Mouse (Mus musculus): ENCODE data around the gene Spata2l. TPM values are rescaled to one million over a fixed set of nuclear protein-coding genes. Genes with fewer than 3 reads are reported as not detected.
"Not testable (repeated sequence)": the region's sequence is repeated elsewhere in the genome, so short reads cannot be mapped to it uniquely, and the experiment has no call there.

The Spata2l gene
- polyA plus RNA-seq, 1 experiment from 2014 or later, result 2.8 TPM

DNA sequence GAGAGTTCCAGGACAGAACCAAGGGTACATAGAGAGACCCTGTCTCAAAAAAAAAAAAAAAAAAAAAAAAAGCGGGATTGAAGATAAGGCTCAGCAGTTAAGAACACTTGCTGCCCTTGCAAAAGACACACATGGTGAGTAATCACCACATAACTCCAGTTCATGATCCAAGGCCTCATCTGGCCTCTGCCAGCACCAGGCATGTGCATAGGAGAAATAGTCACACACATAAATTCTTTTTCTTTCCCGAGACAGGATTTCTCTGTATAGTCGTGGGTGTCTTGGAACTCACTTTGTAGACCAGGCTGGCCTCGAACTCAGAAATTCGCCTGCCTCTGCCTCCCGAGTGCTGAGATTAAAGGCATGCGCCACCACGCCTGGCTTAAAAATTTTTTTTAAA is 21.6 kb upstream of the Spata2l start:
- WGBS, result 92% methylated on average over 7 of the region's 8 CpGs
- not testable (repeated sequence) for H3K4me3 ChIP-seq; H3K9ac ChIP-seq; H3K27me3 ChIP-seq; H3K9me3 ChIP-seq (replicated peaks); ATAC-seq (ENCODE audit: low FRiP score); H3K4me2 ChIP-seq (replicated peaks); H3K27ac ChIP-seq
- H3K4me1 ChIP-seq, result peaks cover 32% of the 10 kb centered on the region
- H3K36me3 ChIP-seq, result peaks cover 54% of the 10 kb centered on the region

DNA sequence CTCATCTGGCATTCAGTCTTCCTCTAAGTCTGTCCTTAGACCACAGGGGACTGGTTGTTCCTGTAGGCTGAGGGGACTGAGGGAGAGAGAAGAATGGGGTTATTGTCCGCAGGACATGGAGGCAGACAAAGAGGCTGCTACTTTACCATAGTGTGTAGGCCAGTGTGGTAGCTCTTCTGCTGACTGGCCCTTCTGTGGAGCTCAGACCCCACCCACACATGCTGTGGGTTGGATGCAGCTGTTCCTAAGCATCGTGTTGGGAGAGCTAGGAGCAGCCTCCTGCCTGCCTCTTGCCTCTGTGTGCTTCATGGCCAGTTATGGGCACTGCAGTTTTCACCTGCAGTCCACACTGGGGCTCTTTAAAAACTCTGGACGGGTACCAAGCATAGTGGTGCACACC is 21.1 kb upstream of the Spata2l start:
- Histone ChIP-seq H3K27me3 (no peaks in the 10 kb centered on the region), H3K36me3 (peaks cover 56% of the 10 kb centered on the region), H3K4me3 (0 out of 2 replicates have a peak overlapping the region, but pooled peaks have one; percentile 7), H3K4me2 (replicated peaks) (peak overlapping the region; percentile 98; the same call in 1 of the 2 replicates), H3K4me1 (peaks cover 36% of the 10 kb centered on the region), H3K9me3 (replicated peaks) (no peaks in the 10 kb centered on the region), H3K9ac (0 out of 2 replicates have a peak overlapping the region, but pooled peaks have one; percentile 25), H3K27ac (peak overlapping the region; percentile 44; the same call in 1 of the 2 replicates)
- 65% methylated on average over 3 of the region's 3 CpGs for WGBS
- no peak for ATAC-seq (ENCODE audit: low FRiP score)

DNA sequence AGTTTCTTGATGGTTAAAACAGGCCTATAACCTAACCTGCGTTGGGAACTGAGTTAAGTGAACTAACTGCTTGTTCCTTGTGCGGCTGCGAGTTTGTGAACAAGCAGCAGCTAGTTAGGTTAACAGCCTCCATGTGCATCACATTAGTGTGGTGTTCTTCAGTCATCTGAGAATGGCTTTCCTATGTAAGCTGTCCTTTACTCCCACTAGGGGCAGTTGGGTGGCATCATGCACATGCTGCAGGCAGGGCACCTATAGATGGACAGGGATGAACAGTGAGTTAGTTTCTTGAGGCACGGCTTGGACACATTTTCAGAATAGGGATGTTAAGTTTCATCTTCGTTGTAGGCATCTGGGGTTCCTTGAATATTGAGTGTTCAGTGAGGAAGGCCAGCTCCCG is 19.1 kb upstream of the Spata2l start:
- peak overlapping the region; percentile 98 for H3K4me2 ChIP-seq (replicated peaks)
- H3K4me1 ChIP-seq, result peaks cover 36% of the 10 kb centered on the region
- H3K4me3 ChIP-seq, result peak overlapping the region; percentile 75
- H3K9me3 ChIP-seq (replicated peaks), result no peaks in the 10 kb centered on the region
- ATAC-seq (ENCODE audit: low FRiP score), result no peak
- 67% methylated on average over 6 of the region's 6 CpGs for WGBS
- no peaks in the 10 kb centered on the region for H3K27me3 ChIP-seq
- H3K9ac ChIP-seq, result peak overlapping the region; percentile 92
- peaks cover 58% of the 10 kb centered on the region for H3K36me3 ChIP-seq
- H3K27ac ChIP-seq, result no peak overlapping the region

DNA sequence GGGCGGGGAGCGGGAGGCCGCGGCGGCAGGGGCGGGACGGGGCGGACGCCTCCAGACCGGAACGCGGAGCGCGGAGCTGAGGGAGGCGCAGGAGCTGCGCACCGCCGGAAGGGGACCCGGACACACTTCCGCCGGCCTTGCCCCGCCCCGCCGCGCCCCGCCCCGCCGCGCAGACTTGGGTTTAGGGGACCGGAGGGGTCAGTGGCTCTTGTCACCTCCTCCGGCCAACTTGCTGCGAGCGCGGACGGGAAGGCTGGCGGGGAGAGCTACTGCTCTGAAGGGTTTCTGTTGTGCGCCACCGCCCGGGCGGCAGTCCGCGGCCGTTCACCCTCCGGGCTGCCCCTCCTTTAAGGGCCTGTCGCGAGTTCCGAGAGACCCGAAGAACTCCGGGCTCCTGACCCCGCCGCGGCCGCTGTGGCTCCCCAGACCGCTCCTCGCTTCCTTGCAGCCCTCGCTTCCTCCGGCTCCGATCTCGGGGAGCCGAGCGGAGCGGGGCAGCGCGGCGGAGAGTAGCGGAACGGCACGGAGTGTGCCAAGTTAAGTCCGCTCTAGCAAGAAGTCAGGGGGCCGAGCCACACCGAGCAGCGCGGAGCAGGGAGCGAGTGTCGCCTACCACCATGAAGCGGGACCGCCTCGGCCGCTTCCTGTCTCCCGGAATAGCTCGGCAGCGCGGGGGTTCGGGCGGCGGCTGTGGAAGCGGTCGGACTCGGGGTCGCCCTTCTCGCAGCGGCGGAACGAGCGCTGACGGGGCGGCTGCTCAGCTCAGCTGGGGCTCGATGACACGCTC is 18.3 kb upstream of the Spata2l start, which contains the start of the genes Zfp276 and Vps9d1:
Gene Zfp276, plus strand, starts transcription at position 97 of the 787 bp plus-strand sequence.
Gene Vps9d1, minus strand, starts transcription at position 250 of the 787 bp plus-strand sequence.
- peak within 1 kb of the TSS; percentile 82 for H3K27ac ChIP-seq
- H3K9me3 ChIP-seq (replicated peaks), result no peaks in the 10 kb centered on the region
- WGBS, result under 1% methylated on average over 87 of the region's 99 CpGs
- H3K4me2 ChIP-seq (replicated peaks), result peak within 1 kb of the TSS; percentile 98
- no peaks in the 10 kb centered on the region for H3K27me3 ChIP-seq
- peaks cover 36% of the 10 kb centered on the region for H3K4me1 ChIP-seq
- ATAC-seq (ENCODE audit: low FRiP score), result peak; percentile 93
- peak within 1 kb of the TSS; percentile 92 for H3K9ac ChIP-seq
- peaks cover 58% of the 10 kb centered on the region for H3K36me3 ChIP-seq
- peak within 1 kb of the TSS; percentile 75 for H3K4me3 ChIP-seq

DNA sequence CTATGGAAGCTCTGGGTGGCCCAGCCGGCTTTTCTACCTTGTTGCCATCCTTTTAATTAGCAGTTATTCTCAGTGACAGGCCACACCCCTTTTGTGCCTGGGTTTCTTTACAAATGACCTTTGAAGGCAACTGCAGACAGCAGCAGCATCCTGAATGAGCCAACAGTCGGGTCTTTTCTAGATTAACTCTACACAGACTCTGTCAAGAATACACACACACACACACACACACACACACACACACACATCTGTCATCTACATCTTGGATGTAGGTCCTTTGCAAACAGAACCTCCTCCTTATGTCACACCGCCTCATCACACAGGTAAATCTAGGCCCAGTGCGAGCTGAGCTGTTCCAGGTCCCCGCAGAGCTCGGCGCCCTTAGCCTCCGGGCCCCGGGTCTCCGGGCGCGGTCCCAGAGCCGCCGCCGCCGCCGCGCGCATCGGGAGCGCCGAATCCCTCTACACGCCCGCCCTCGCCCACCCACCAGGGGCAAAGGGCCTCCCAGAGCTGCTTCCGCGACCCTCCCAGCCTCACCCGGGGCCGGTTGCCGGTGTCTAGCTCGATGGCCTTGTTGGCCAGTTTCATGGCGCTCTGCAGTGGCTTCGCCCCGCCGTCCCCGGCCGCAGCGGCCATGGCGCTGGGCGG is 17.5 kb upstream of the Spata2l start:
- Histone ChIP-seq H3K36me3 (peaks cover 58% of the 10 kb centered on the region), H3K4me3 (peak overlapping the region; percentile 75), H3K4me2 (replicated peaks) (peak overlapping the region; percentile 98), H3K27me3 (no peaks in the 10 kb centered on the region), H3K4me1 (peaks cover 36% of the 10 kb centered on the region), H3K27ac (peak overlapping the region; percentile 82), H3K9ac (peak overlapping the region; percentile 92), H3K9me3 (replicated peaks) (no peaks in the 10 kb centered on the region)
- peak; percentile 70 for ATAC-seq (ENCODE audit: low FRiP score)
- WGBS, result 2% methylated on average over 33 of the region's 40 CpGs

DNA sequence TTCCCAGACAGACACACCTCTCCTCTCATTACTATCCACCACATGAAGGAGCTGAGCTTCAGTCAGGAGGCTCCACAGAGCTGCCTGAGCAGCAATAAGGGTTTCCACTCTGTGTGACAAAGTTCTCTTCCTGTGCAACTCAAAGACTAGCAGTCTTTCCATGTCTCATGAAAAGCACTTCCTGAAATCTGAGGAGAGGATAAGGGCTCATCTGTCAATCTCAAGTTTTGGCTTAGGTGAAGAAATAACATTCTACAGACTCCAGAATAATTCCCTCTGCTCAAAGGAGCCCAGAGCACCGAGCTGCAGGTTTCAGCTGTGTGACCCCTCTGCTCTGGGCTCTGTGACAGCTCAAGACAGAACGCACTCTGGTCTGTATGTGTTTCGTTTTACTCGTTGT is 16.9 kb upstream of the Spata2l start:
- Histone ChIP-seq H3K9ac (peak overlapping the region; percentile 92), H3K27me3 (no peaks in the 10 kb centered on the region), H3K4me2 (replicated peaks) (peak overlapping the region; percentile 98), H3K9me3 (replicated peaks) (no peaks in the 10 kb centered on the region), H3K27ac (peak overlapping the region; percentile 82; the same call in 1 of the 2 replicates), H3K36me3 (peaks cover 58% of the 10 kb centered on the region), H3K4me1 (peaks cover 36% of the 10 kb centered on the region), H3K4me3 (peak overlapping the region; percentile 75)
- 64% methylated on average over 4 of the region's 4 CpGs for WGBS
- no peak for ATAC-seq (ENCODE audit: low FRiP score)

DNA sequence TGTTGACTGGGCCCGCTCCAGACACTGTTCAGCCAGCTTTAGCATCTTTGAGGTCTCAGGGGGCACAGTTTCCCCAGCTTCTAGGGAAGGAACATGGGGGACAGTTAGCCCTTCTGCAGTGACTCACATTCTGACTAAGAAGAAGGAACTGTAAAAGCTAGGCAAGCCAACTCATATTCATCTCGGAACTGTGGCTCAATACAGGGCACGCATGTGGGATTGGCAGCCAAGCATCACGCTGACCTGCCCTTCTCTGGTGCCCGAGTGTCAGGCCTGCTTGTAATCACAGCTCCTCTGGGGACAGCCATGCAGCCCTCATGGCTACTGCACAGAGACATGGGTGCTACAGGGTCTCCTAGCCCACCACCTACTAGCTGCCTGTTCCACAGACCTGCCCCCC is 14.9 kb upstream of the Spata2l start:
- H3K9me3 ChIP-seq (replicated peaks), result no peaks in the 10 kb centered on the region
- H3K27ac ChIP-seq, result no peak overlapping the region
- no peak overlapping the region for H3K4me2 ChIP-seq (replicated peaks)
- H3K4me3 ChIP-seq, result no peak overlapping the region
- no peaks in the 10 kb centered on the region for H3K27me3 ChIP-seq
- 91% methylated on average over 5 of the region's 5 CpGs for WGBS
- peaks cover 26% of the 10 kb centered on the region for H3K4me1 ChIP-seq
- H3K36me3 ChIP-seq, result peaks cover 62% of the 10 kb centered on the region
- ATAC-seq (ENCODE audit: low FRiP score), result no peak
- no peak overlapping the region for H3K9ac ChIP-seq

DNA sequence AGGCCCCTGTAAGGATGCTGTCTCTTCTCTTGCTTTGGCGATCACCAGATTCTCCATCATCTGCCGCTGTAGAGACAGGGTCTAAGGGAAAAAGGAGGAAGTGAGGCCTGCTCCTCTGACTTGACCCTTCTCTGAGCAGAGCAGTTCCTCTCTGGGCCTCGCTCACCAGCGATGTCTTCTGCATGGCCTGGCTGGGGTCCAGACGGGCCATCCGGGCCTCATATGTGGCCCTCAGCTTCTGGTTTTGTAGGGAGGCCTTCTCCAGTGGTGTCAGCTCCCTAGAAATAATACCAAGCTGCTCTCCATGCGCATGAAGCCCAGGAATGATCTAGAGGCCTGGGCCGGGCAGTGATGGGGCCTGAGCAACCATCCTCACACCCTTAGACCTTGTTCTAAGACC is 12.6 kb upstream of the Spata2l start:
- no peaks in the 10 kb centered on the region for H3K27me3 ChIP-seq
- no peak for ATAC-seq (ENCODE audit: low FRiP score)
- peaks cover 85% of the 10 kb centered on the region for H3K36me3 ChIP-seq
- H3K4me1 ChIP-seq, result peaks cover 13% of the 10 kb centered on the region
- H3K9me3 ChIP-seq (replicated peaks), result no peaks in the 10 kb centered on the region
- 93% methylated on average over 8 of the region's 8 CpGs for WGBS
- H3K9ac ChIP-seq, result no peak overlapping the region
- no peak overlapping the region for H3K27ac ChIP-seq
- H3K4me2 ChIP-seq (replicated peaks), result no peak overlapping the region
- no peak overlapping the region for H3K4me3 ChIP-seq

DNA sequence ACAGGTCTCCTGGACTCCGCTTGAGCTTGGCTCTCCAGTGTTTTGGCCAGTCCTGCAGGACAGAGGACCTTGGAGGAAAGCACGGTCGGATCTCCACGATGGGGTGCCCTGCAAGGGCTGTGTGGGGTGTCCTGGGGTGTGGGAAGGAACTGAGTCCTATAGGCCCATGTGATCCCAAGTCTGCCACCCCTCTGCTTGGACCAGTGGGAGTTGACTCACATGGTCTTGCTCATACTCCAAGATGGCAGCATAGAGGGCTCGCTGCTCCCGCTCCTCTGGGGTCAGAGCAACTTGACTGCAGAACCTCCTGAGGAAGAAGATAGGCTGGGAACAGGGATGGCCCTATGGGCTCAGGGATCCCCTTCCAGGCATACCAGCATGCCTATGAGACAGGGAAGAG is 11.7 kb upstream of the Spata2l start:
- no peak for ATAC-seq (ENCODE audit: low FRiP score)
- WGBS, result 95% methylated on average over 6 of the region's 6 CpGs
- Histone ChIP-seq H3K36me3 (peaks cover 93% of the 10 kb centered on the region), H3K9ac (no peak overlapping the region), H3K4me3 (no peak overlapping the region), H3K27ac (no peak overlapping the region), H3K4me2 (replicated peaks) (no peak overlapping the region), H3K9me3 (replicated peaks) (no peaks in the 10 kb centered on the region), H3K4me1 (peaks cover 5% of the 10 kb centered on the region), H3K27me3 (no peaks in the 10 kb centered on the region)

DNA sequence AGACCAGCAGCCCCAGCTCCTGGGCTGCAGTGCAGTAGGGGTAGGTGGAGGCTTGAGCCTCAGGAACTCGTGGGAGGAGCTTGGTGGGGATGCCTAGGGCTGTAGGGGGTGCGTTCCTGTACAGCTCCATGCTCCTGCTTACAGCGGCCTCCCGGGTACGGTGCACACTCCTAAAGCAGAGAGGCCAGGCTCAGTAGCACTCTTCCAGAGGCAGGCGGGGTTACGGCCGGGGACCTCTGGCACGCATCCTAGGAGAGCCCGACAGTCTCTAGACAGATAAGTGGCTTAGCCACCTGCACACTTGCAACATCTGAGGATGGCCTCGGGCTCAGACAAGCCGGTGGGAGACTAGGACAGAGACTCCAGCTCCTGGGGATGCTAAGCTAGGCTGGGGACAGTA is 9.5 kb upstream of the Spata2l start:
- Histone ChIP-seq H3K4me1 (no peaks in the 10 kb centered on the region), H3K36me3 (peaks cover 94% of the 10 kb centered on the region), H3K4me3 (no peak overlapping the region), H3K27me3 (no peaks in the 10 kb centered on the region), H3K27ac (no peak overlapping the region), H3K4me2 (replicated peaks) (no peak overlapping the region), H3K9ac (no peak overlapping the region), H3K9me3 (replicated peaks) (no peaks in the 10 kb centered on the region)
- 92% methylated on average over 12 of the region's 12 CpGs for WGBS
- no peak for ATAC-seq (ENCODE audit: low FRiP score)

DNA sequence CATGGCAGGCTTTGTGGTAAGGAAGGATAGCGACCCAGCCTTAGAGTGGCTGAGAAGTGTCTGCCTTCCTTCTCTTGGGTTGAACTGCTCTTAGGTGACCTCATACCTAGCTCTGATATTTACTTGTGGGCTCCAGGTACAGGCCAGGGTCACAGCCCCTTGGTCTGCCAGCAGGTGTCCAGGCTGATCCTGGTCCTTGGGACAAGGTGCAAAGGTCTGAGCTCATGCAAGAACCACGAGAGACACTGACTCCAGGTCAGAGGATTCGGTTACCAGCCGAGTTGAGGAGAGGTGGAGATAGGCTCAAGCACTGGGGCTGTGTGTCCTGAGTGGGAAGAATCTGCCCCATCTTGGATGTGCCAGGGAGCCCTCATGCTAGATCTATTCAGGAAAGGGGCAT is 8.3 kb upstream of the Spata2l start:
- H3K27me3 ChIP-seq, result no peaks in the 10 kb centered on the region
- no peak overlapping the region for H3K4me2 ChIP-seq (replicated peaks)
- no peak overlapping the region for H3K27ac ChIP-seq
- WGBS, result 91% methylated on average over 4 of the region's 4 CpGs
- no peaks in the 10 kb centered on the region for H3K4me1 ChIP-seq
- ATAC-seq (ENCODE audit: low FRiP score), result no peak
- no peak overlapping the region for H3K9ac ChIP-seq
- H3K4me3 ChIP-seq, result no peak overlapping the region
- H3K36me3 ChIP-seq, result peaks cover 83% of the 10 kb centered on the region
- no peaks in the 10 kb centered on the region for H3K9me3 ChIP-seq (replicated peaks)

DNA sequence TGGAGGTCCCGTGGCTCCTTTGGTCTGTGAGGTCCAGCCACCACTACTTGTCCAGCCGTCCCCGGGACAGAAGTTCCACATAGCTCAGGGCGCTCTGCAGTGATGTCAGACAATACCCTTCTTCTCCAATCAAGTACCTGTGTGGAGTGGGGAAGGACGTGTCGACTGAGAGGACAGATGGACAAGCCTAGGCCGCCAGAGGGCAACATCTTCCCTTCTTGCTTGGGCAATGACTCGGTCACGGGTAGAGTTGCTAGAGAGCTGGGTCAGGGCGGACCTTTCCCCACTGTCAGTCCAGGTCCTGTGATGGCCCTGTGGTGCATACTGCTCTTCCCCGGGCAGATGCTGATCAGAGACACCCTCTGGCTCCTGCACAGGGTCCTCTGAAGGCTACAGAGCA is 7.0 kb upstream of the Spata2l start:
- H3K4me1 ChIP-seq, result no peaks in the 10 kb centered on the region
- no peak overlapping the region for H3K4me2 ChIP-seq (replicated peaks)
- ATAC-seq (ENCODE audit: low FRiP score), result no peak
- H3K4me3 ChIP-seq, result no peak overlapping the region
- no peaks in the 10 kb centered on the region for H3K27me3 ChIP-seq
- peaks cover 70% of the 10 kb centered on the region for H3K36me3 ChIP-seq
- no peaks in the 10 kb centered on the region for H3K9me3 ChIP-seq (replicated peaks)
- H3K27ac ChIP-seq, result no peak overlapping the region
- 71% methylated on average over 11 of the region's 11 CpGs for WGBS
- H3K9ac ChIP-seq, result no peak overlapping the region

Measured in hindbrain, embryonic 12.5 days (tissue).